Mouse (Mus musculus): ENCODE data around the gene Synpo2.

Synpo2 gene

DNA sequence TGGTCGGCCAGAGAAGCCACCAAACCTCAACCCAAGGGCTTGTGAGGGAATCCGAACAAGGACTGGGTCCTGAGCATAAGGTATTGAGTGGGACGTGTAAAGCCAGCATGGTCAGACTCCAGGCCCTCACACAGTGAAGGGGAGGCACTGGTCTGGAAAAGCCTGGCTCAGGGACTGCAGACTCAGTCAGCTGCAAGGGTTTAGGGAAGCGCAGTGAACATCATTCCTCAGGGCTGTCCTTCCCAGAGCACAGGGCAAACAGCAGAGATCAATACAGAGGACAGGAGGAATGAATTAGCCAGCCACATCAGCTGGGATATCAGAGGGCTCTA, 72.8 kb downstream of the Synpo2 start:
- DNase-seq = no peak

DNA sequence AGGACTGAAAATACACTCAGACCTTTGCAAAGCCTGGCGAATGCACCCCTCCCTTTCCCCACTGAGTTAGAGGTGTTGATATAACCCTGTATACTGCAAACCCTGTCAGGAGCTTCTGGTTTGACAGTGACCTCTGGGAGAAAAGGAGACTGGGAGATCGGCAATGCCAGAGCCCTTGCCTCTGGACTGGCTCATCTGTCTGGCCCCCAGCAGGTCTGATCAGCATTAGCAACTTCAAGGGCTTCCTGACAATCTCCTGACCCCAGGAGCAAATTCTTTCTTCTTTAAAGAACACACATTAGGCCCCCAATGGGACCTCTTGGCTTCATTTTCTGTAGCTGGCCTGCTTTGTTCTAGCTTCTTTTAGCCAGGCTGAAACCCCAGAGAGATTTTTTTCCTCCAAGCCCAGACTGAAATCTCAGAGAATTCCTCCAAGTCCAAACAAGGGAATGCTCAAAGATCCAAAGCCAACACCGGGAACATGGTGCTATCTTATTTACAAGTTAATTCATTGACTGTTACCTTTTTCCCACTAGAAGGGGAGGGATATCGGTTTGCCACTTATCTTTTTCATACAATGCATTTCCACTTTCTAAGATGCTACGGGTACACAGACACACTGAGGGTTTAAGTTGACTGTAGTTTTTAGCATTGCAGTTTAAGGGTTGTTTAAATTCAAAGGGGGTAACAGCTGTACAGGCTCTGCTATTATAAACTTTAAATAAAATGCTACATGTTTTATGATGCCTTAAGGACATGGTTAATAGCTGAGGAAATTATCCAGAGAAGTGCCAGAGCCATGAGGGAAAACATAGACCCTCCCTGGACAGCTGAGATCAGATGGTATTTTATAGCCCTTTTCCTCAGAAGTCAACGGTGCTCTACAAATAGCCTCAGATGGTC, 73.4 kb downstream of the Synpo2 start:
- DNase-seq = no peak

DNA sequence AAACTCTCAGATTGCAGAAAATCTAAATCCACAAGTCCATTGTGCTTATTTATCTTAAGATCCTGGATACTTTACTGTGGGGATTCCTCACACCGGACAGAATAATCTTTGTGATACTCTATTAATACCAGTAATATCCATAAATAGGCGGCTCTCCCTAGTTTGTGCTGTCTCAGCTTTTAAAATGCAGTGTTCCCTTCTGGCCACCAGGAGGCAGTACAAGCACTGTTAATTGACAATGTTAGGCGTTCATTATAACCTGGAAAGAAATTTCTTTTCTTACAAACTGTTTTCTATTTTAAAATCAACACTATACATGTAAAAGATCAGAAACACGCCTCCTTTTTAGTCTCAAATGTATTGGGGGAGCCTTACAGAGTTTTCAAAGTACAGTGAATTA, 75.2 kb downstream of the Synpo2 start:
- DNase-seq = no peak

GRCm38 (mm10) chr3:123159139-123159824, 76.7 kb downstream of the Synpo2 start:
- no peak for DNase-seq

- DNase-seq = no peak
These were observed 77.4 kb downstream of the Synpo2 start for GRCm38 (mm10) chr3:123158579-123158978.

- no peak for DNase-seq
These were observed 82.6 kb downstream of the Synpo2 start for GRCm38 (mm10) chr3:123153337-123153736.

DNA sequence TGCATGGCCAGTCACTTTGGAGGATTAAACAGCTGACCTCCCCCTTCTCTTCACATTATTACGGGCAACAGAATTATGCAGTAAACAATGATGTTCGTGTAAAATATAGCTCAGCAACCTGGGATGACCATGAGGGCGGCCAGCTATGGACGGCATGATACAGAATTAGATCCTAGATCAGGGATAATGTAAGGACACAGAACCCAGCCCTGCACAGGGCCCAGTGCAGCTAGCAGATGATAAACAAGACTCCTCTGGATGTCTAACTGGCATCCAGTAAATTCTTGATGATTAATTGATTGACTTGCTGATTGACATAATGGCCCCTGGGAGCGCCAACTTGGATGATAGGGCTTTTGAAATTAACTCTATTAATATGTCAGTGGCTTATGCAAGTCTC, 83.0 kb downstream of the Synpo2 start:
- DNase-seq = no peak

- DNase-seq = no peak
These were observed 85.3 kb downstream of the Synpo2 start for GRCm38 (mm10) chr3:123150523-123151135.

DNA sequence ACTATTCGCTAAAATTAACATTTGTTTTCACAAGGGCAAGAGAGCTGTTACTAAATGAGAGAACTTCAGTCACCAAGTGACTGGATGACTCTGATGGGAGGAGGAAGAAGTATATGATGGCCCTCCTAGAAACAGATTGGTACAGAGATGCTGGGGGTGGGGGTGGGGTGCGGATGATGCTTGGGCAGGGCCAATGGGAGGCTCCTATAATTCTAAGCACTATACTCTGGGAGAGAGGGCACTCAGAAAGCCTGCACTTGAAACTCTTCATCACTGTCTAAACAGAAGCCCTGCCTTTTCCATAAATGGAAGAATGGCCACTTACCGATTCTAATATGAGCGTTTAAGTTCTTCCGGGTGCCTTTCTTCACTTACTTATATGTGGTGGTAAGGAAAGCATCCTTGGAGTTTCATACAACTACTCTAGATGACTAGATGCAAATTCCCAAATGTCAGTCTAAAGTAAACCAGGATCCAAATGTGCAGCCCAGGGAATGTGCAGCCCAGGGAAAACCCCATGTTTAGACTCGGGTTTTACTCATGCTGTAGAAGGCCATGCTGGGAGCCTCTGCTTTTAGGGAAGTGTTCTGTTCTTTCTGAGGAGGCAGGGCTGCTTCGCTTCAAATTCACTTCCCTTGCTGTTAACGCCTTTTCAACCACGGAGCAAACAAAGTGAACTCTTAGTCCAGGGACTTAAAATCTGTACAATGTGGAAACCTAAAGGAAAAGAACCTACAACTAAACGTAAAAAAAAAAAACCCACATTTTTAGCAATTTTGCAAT, 86.4 kb downstream of the Synpo2 start:
- DNase-seq = no peak

DNA sequence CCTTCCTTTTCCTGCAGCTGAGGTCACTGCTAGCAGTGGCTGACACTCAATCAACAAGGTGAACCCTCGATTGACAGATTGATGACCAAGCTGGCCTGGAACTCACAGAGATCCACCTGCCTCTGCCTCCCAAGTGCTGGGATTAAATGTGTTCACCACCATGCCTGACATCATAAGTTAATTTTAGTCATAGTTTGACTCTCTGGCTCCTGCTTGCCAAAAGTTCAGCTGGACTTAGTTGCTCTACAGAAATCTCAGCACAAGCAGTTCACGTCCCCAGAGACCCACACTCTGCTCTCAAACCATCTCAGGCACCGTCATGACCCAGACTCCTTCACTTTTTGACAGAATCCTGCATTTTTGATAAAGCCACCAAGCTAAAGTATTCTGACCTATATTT, 87.3 kb downstream of the Synpo2 start:
- DNase-seq = no peak

DNA sequence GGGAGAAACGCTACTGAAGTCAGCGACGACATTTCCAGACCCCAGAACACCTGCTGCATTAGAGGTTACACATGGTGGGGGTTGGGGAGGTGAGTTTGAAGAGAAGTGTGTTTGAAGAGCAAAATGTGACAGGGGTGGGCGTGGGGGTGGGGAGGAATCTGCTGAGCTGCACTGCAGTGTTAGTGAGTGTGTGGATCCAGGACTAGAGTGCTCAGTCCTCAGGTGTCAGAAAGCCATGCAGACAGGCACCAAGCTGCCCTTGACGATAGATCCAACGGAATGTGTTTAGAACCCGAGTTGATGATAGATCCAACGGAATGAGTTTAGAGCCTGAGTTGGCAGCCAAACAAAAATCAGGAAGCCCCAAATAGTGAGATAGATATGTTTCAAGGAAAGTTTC, 89.4 kb downstream of the Synpo2 start:
- DNase-seq = no peak

DNA sequence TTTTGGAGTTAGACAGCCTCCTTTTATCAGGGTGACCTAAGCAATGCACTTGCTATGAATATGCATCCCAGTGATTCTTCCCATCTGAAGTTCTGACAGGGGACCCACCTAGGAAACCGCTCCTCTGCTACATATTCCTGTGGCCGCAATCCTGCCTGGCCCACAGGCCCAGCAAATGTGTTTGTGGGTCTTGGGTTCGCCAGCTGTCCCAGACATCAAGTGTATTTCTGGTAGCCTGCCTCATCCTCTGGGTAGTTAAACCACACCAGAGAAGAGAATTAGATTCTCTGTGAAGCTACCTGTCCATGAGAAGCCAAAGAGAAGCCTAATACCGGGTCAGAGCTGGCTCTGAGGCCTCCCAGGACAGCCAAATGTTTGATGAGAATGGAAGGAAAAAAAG, 90.0 kb downstream of the Synpo2 start:
- DNase-seq = no peak

- DNase-seq = no peak
These were observed 92.5 kb downstream of the Synpo2 start for GRCm38 (mm10) chr3:123143412-123143811.

- DNase-seq = no peak
These were observed 93.7 kb downstream of the Synpo2 start for GRCm38 (mm10) chr3:123142298-123142697.

DNA sequence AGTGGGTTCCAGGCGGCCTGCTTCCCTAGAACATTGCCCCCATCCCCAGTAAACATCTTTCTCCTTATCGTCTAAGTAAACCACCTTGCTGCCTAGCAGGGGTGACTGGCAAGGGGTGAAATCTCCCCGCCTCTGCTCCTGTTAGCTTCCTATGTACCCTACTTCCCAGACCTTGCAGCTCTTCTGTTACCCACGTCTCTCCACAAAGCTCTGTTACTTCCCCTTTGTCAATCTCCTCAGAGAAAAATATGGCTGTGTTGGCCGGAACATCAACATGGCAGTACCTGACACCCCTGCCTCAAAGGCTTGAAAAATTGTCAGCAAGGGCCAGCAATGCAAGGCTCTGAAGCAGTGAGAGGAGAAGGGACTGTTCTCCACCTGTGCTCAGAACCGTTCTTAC, 94.9 kb downstream of the Synpo2 start:
- no peak for DNase-seq

DNA sequence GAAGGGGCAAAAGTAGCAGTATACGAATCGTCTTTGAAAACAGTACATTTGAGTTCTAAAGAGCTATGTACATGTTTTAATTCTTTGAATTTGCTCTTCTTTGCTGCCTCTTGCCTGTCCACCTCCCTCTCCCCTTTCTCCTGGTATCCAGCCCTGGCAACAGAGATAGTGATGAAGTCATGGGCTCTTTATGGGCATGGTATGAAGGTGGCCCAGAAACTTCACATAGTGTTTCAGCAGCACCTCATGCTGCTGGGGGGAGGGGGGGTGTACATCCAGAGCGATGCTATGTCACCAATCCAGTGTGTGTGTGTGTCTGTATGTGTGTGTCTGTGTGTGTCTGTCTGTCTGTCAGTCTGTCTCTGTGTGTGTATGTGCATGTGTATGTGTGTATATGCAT, 95.8 kb downstream of the Synpo2 start:
- DNase-seq = no peak

DNA sequence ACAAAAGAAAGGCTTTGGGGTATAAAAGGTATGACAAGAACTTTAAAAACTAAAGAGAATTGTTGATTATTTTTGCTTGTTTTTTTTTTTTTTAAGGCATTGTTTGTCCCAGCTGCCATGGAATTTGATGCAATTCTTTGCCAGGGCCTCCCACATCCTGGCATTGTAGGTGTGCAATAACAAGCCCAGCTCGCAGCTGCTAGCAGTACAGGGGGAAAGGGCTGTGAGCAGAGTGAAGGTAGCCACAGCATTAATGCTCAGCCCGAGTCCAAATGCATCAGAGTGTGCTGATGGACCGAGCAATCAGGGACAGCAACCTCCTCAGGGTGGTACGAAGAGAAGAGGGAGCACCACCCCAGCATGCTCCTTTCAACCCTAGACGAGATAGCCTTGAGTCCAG, 96.3 kb downstream of the Synpo2 start:
- no peak for DNase-seq

DNA sequence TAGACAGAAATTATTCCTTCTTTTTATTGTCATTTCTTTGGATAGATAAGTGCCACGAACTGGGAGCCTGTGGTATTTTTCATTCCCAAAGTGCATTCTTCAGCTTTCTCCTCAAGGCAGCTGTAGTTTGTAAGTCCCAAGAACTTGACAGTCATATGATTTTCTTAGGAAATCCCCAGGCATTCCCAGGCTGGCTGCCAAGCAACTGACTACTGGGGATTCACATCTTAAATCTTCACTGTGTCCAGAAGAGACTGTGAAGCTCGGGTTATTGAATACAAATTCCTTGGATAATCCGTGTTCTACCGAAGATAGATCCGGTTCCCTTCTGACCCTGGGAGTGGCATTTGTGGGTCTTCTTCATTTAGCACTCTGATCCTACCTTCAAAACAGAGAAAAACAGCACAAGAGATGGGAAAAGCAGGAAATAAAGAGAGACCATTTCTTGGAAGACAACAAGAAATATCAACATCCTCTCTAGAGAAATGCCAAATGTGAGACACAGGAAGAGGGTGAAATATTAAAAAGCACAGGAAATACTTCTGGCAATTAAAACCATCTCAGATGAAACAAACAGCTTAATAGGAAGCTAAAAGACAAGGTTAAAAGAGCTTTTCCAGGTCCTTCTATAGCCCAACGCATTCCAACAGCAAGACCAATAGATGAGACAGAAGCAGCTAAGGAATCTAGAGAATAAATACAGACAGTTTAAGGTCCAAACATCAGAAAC, 97.5 kb downstream of the Synpo2 start:
- no peak for DNase-seq

DNA sequence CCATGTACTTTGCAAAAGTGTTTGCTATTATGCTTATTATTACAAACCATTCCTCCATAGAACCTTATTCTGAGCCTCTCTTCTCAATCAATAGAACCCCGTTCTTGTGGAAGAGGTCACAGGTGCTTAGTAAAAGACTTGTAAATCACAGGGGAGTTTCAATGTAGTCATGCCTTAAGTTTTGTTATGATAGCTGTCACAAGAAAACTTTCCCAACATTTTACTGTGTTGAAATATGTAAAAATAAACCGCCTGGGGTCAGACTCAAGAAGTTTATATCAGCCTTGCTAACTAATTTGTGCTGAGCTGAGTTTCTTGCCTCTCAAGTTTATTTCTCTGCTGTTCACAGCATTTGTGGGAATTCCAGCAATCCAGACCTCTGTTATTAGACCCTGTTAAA, 103.8 kb downstream of the Synpo2 start:
- DNase-seq = no peak

GRCm38 (mm10) chr3:123131151-123131756, 104.7 kb downstream of the Synpo2 start:
- DNase-seq = no peak

- no peak for DNase-seq
These were observed 105.4 kb downstream of the Synpo2 start for GRCm38 (mm10) chr3:123130314-123131150.

All from thymus, postnatal 36 days (tissue).